Mouse (Mus musculus) CD4-positive, CD25-positive, alpha-beta regulatory T cell, adult 2 months (primary cell): ENCODE data around the gene Abhd17b.
A peak's percentile ranks its signal among the peaks of the same experiment; 100 is the strongest.
"Not testable (repeated sequence)": the region's sequence is repeated elsewhere in the genome, so short reads cannot be mapped to it uniquely, and the experiment has no call there.

ENCODE experiments used
- DNase-seq: peaks from one replicate; pipeline ENCODE4 v3.0.0-alpha.2; 2012; ENCODE audit warnings: low read depth, low spot score

Abhd17b gene

GRCm38 (mm10) chr19:21653172-21653981 lies at the start of gene Abhd17b:
Gene Abhd17b, plus strand, starts transcription at chr19:21653185.
- DNase-seq = peak; percentile 53

- DNase-seq = peak; percentile 46
Measured at GRCm38 (mm10) chr19:21603836-21604235, 49.1 kb upstream of the Abhd17b start.

- DNase-seq = no peak
Measured at GRCm38 (mm10) chr19:21605294-21605693, 47.7 kb upstream of the Abhd17b start.

GRCm38 (mm10) chr19:21610240-21610639 lies 42.7 kb upstream of the Abhd17b start:
- DNase-seq = no peak

GRCm38 (mm10) chr19:21611297-21611696 lies 41.7 kb upstream of the Abhd17b start:
- no peak for DNase-seq

GRCm38 (mm10) chr19:21611725-21612575 lies 41.0 kb upstream of the Abhd17b start:
- DNase-seq = no peak

GRCm38 (mm10) chr19:21615801-21616200 lies 37.2 kb upstream of the Abhd17b start:
- no peak for DNase-seq

GRCm38 (mm10) chr19:21623410-21624147 lies 29.4 kb upstream of the Abhd17b start:
- peak; percentile 40 for DNase-seq

GRCm38 (mm10) chr19:21624148-21624535 lies 28.8 kb upstream of the Abhd17b start:
- DNase-seq = no peak

GRCm38 (mm10) chr19:21626271-21626988 lies 26.6 kb upstream of the Abhd17b start:
- DNase-seq = no peak

GRCm38 (mm10) chr19:21628440-21628839 lies 24.5 kb upstream of the Abhd17b start:
- not testable (repeated sequence) for DNase-seq

- no peak for DNase-seq
Measured at GRCm38 (mm10) chr19:21629030-21629429, 24.0 kb upstream of the Abhd17b start.

GRCm38 (mm10) chr19:21629501-21629900 lies 23.5 kb upstream of the Abhd17b start:
- DNase-seq = no peak

GRCm38 (mm10) chr19:21630656-21631331 lies 22.2 kb upstream of the Abhd17b start:
- peak; percentile 57 for DNase-seq

- no peak for DNase-seq
Measured at GRCm38 (mm10) chr19:21635406-21635805, 17.6 kb upstream of the Abhd17b start.

- DNase-seq = no peak
Measured at GRCm38 (mm10) chr19:21636907-21637306, 16.1 kb upstream of the Abhd17b start.

- DNase-seq = no peak
Measured at GRCm38 (mm10) chr19:21637672-21638071, 15.3 kb upstream of the Abhd17b start.

GRCm38 (mm10) chr19:21643935-21644334 lies 9.1 kb upstream of the Abhd17b start:
- no peak for DNase-seq

GRCm38 (mm10) chr19:21645301-21645700 lies 7.7 kb upstream of the Abhd17b start:
- DNase-seq = no peak

GRCm38 (mm10) chr19:21646142-21646541 lies 6.8 kb upstream of the Abhd17b start:
- peak; percentile 30 for DNase-seq

GRCm38 (mm10) chr19:21651664-21652063 lies 1.3 kb upstream of the Abhd17b start:
- DNase-seq = no peak
